In the genomic region with DNA sequence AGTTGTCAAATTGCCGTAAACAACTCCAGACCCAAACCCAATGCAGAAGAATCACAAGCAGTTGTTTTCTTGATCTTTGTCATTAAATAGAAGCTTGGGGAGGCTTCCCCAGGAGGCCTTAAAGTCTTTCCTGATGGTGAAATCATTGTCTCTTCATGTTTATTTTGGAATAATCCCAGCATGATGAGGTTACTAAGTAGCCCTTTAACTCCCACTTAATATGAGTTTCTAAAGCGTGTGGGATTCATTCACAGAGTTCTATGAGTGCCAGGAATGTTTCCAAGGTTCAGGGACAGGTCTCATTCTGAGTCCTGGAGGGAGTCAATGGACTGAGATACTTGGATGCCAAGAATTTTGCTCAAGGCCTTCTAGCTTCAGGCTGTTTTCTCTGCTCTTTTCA, we compare ENCODE assay signal across 23 mouse cellular contexts.
DNase-seq lines count a peak whose midpoint lies in the region; ATAC-seq lines count a peak whose summit lies in the region.
"Had no signal": no experiment of that assay in that cellular context is flagged by ENCODE, and none has a peak within 500 bp of the region (broad histone marks: within the 10 kb centered on the region; RNA-seq: fewer than 3 reads in every experiment).

No protein-coding gene starts in this region.

- DNase-seq in embryonic facial prominence, embryonic 14.5 days (ENCODE audit: low spot score) = peak; percentile 58
- DNase-seq in embryonic facial prominence, embryonic 10.5 days (ENCODE audit: low spot score) = no peak
- no peak for DNase-seq in kidney, postnatal 10 days
- DNase-seq in testis, postnatal 14 days (ENCODE audit: low spot score) = peak; percentile 73
- DNase-seq in testis, postnatal 10 days (ENCODE audit: low spot score) = no peak
- no peak for DNase-seq in retina, postnatal 1 day
- no peak for DNase-seq in gastrocnemius, adult 8-10 months (ENCODE audit: low spot score in 2 of 2)
- DNase-seq: adrenal gland, adult 8-10 months; cerebellum, adult 11-12 months; cerebellum, postnatal 14 days; layer of hippocampus, postnatal 36 days had no signal

- 32% methylated on average over 2 of the region's 2 CpGs for WGBS in embryonic facial prominence, embryonic 14.5 days
- 73% methylated on average over 2 of the region's 2 CpGs for WGBS in embryonic facial prominence, embryonic 10.5 days
- WGBS in kidney, embryonic 16.5 days = 45% methylated on average over 2 of the region's 2 CpGs

- no peaks in the 10 kb centered on the region for H3K27me3 ChIP-seq in embryonic facial prominence, embryonic 14.5 days (replicated peaks; ENCODE audit: control insufficient read depth, insufficient read depth, low read length)
- no peaks in the 10 kb centered on the region for H3K27me3 ChIP-seq in embryonic facial prominence, embryonic 10.5 days (replicated peaks; ENCODE audit: low read depth, poor library complexity, severe bottlenecking)
- H3K27me3 ChIP-seq in kidney, embryonic 16.5 days (ENCODE audit: insufficient read depth, low read length) = no peaks in the 10 kb centered on the region
- H3K27me3 ChIP-seq: embryonic facial prominence, embryonic 12.5 days; forebrain, embryonic 13.5 days; hindbrain, embryonic 15.5 days; limb, embryonic 12.5 days; liver, embryonic 12.5 days; lung, embryonic 15.5 days had no signal

- no peak overlapping the region for H3K27ac ChIP-seq in embryonic facial prominence, embryonic 14.5 days (replicated peaks; ENCODE audit: low read depth, low read length)
- no peak overlapping the region for H3K27ac ChIP-seq in embryonic facial prominence, embryonic 10.5 days (replicated peaks)
- 0 out of 2 replicates have a peak overlapping the region, but pooled peaks have one; percentile 7 for H3K27ac ChIP-seq in kidney, embryonic 16.5 days (ENCODE audit: low read length)
- H3K27ac ChIP-seq: embryonic facial prominence, embryonic 12.5 days; forebrain, embryonic 13.5 days; hindbrain, embryonic 15.5 days; limb, embryonic 12.5 days; liver, embryonic 12.5 days; lung, embryonic 15.5 days; macrophage; stomach, postnatal 0 days had no signal

- no peaks in the 10 kb centered on the region for H3K4me1 ChIP-seq in embryonic facial prominence, embryonic 14.5 days (ENCODE audit: control insufficient read depth, insufficient read depth, low read length)
- H3K4me1 ChIP-seq in embryonic facial prominence, embryonic 10.5 days = peaks cover 3% of the 10 kb centered on the region; the same call in 1 of the 2 replicates
- peaks cover 10% of the 10 kb centered on the region; the same call in 1 of the 2 replicates for H3K4me1 ChIP-seq in kidney, embryonic 16.5 days (ENCODE audit: insufficient read depth, low read length)
- H3K4me1 ChIP-seq: liver, embryonic 12.5 days had no signal

- no peaks in the 10 kb centered on the region for H3K36me3 ChIP-seq in embryonic facial prominence, embryonic 14.5 days (ENCODE audit: control insufficient read depth, insufficient read depth, low read length)
- no peaks in the 10 kb centered on the region for H3K36me3 ChIP-seq in embryonic facial prominence, embryonic 10.5 days (replicated peaks)
- no peaks in the 10 kb centered on the region for H3K36me3 ChIP-seq in kidney, embryonic 16.5 days (ENCODE audit: insufficient read depth, low read length)
- H3K36me3 ChIP-seq: embryonic facial prominence, embryonic 12.5 days; hindbrain, embryonic 15.5 days; limb, embryonic 12.5 days; liver, embryonic 12.5 days; lung, embryonic 15.5 days had no signal

- no peak for ATAC-seq in embryonic facial prominence, embryonic 14.5 days (ENCODE audit: low read depth)
- ATAC-seq in kidney, embryonic 16.5 days (ENCODE audit: low FRiP score, low TSS enrichment) = no peak; the same call in 1 of the 2 replicates
- ATAC-seq: CD4-positive, CD25-positive, alpha-beta regulatory T cell, adult 4 months; forebrain, embryonic 13.5 days; liver, embryonic 12.5 days; midbrain, embryonic 16.5 days had no signal

- no peak overlapping the region for H3K4me3 ChIP-seq in embryonic facial prominence, embryonic 14.5 days (ENCODE audit: low read depth, low read length)
- no peak overlapping the region for H3K4me3 ChIP-seq in embryonic facial prominence, embryonic 10.5 days
- no peak overlapping the region for H3K4me3 ChIP-seq in kidney, embryonic 16.5 days (ENCODE audit: low read length)
- H3K4me3 ChIP-seq: embryonic facial prominence, embryonic 12.5 days; erythroblast, embryonic 14.5 days; forebrain, embryonic 13.5 days; hindbrain, embryonic 15.5 days; limb, embryonic 12.5 days; liver, embryonic 12.5 days; lung, embryonic 15.5 days had no signal

- no peaks in the 10 kb centered on the region for H3K9me3 ChIP-seq in embryonic facial prominence, embryonic 14.5 days (ENCODE audit: control insufficient read depth, low read length)
- H3K9me3 ChIP-seq in embryonic facial prominence, embryonic 10.5 days = no peaks in the 10 kb centered on the region
- no peaks in the 10 kb centered on the region for H3K9me3 ChIP-seq in kidney, embryonic 16.5 days (ENCODE audit: low read length)
- H3K9me3 ChIP-seq: embryonic facial prominence, embryonic 12.5 days; forebrain, embryonic 13.5 days; hindbrain, embryonic 15.5 days; limb, embryonic 12.5 days; liver, embryonic 12.5 days; lung, embryonic 15.5 days had no signal

- no peak overlapping the region for H3K4me2 ChIP-seq in embryonic facial prominence, embryonic 14.5 days (ENCODE audit: low read depth, low read length)
- no peak overlapping the region for H3K4me2 ChIP-seq in kidney, embryonic 16.5 days (replicated peaks; ENCODE audit: low read depth, low read length)
- H3K4me2 ChIP-seq: embryonic facial prominence, embryonic 12.5 days; forebrain, embryonic 13.5 days; hindbrain, embryonic 15.5 days; limb, embryonic 12.5 days; liver, embryonic 12.5 days; lung, embryonic 15.5 days had no signal

- no peak overlapping the region for H3K9ac ChIP-seq in embryonic facial prominence, embryonic 14.5 days (ENCODE audit: low read depth, low read length)
- H3K9ac ChIP-seq in kidney, embryonic 16.5 days (replicated peaks; ENCODE audit: low read length) = no peak overlapping the region
- H3K9ac ChIP-seq: embryonic facial prominence, embryonic 12.5 days; forebrain, embryonic 13.5 days; hindbrain, embryonic 15.5 days; limb, embryonic 12.5 days; liver, embryonic 12.5 days; lung, embryonic 15.5 days had no signal

Comparison
In these comparisons a context has a peak if more than half of its experiments do, and no peak if none do; other contexts are left out.
1. DNase-seq: peak in embryonic facial prominence, embryonic 14.5 days (single experiment) and testis, postnatal 14 days (single experiment); none in embryonic facial prominence, embryonic 10.5 days (single experiment), kidney, postnatal 10 days (single experiment), testis, postnatal 10 days (single experiment), retina, postnatal 1 day (single experiment) and gastrocnemius, adult 8-10 months (0 of 2).